Mouse (Mus musculus) thymus, adult 2 months (tissue): Measurements from ENCODE around the gene Rhpn2. TPM values are rescaled to one million over a fixed set of nuclear protein-coding genes. Genes with fewer than 3 reads are reported as not detected.

Experiments used
- DNase-seq: peaks from one replicate; pipeline ENCODE4 v3.0.0; 2021
- H3K27ac ChIP-seq: fragments of 200-500 bp; 2 replicates; pipeline ENCODE4 v1.5.1; 2012; ENCODE audit warnings: low read length, control low read depth; ENCODE audit not compliant: control insufficient read depth, insufficient read depth
- H3K27me3 ChIP-seq: fragments of 200-500 bp; 2 replicates; pipeline ENCODE4 v1.6.1; 2012; ENCODE audit warnings: mild to moderate bottlenecking, low read length, moderate library complexity, mixed read lengths; ENCODE audit not compliant: control insufficient read depth, insufficient read depth
- H3K36me3 ChIP-seq: fragments of 200-500 bp; 2 replicates; pipeline ENCODE4 v1.6.1; 2012; ENCODE audit warnings: mild to moderate bottlenecking, low read length, moderate library complexity; ENCODE audit not compliant: control insufficient read depth, insufficient read depth
- H3K4me1 ChIP-seq: fragments of 200-500 bp; replicated peaks from 2 replicates; pipeline ENCODE4 v1.6.1; 2012; ENCODE audit warnings: low read length; ENCODE audit not compliant: control insufficient read depth, insufficient read depth
- H3K4me3 ChIP-seq: fragments of 200-500 bp; 2 replicates; pipeline ENCODE4 v1.5.1; 2012; ENCODE audit warnings: mild to moderate bottlenecking, low read length, control low read depth, moderate library complexity; ENCODE audit not compliant: control insufficient read depth, insufficient read depth
- CTCF ChIP-seq: fragments of 200-500 bp; IDR thresholded peaks from 2 replicates; pipeline ENCODE4 v1.5.1; 2012; ENCODE audit warnings: mild to moderate bottlenecking, control low read depth, low read length, moderate library complexity, borderline replicate concordance; ENCODE audit not compliant: control insufficient read depth, poor library complexity, insufficient read depth; ENCODE audit errors: extremely low read depth
- POLR2A ChIP-seq: fragments of 200-500 bp; IDR thresholded peaks from 2 replicates; pipeline ENCODE4 v1.6.1; 2012; ENCODE audit warnings: mild to moderate bottlenecking, low read length, control low read depth, moderate library complexity; ENCODE audit not compliant: control insufficient read depth, poor library complexity, insufficient read depth; ENCODE audit errors: extremely low read depth
- WGBS: fragments of 180-500 bp; shearing (Covaris S2); methylation state at CpG from one replicate; pipeline ENCODE4 v1.1.7; 2018; 5-methylcytosine and 5-hydroxymethylcytosine counted together
- polyA plus RNA-seq: library from polyadenylated mRNA; depleted of rRNA; stranded (reverse); fragments of >200 nt; gene quantifications from 2 replicates; pipeline ENCODE4 v1.2.3, GENCODE M21; 2012

Gene Rhpn2
- polyA plus RNA-seq, 1 experiment: 1.3 TPM

DNA sequence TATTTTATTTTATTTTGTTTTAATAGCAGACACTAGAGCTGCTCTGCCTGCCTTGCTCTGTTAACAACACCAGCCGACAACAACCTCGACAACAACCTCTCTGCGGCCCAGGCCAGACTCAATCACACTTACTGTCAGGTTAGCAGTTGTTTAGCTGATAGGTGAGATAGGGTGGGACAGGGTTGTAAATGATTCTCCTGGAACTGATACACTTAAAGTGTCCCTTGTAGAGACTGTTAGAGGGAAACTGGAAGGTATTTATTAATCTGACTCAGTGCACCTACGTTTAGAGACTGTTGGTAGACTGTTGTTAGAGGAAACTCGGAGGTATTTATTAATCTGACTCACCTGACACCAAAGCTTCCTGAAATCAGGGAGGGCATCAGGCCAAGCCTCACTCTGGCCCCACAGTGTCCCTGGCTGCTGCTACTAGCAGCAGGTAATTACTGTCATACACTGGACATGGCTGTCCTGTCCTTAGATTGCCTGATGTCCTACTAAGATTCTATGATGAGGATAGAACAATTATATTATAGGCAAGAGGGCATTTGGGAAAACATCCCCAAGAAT lies 21.4 kb downstream of the Rhpn2 start:
- no peaks in the 10 kb centered on the region for H3K27me3 ChIP-seq
- H3K4me1 ChIP-seq: no peaks in the 10 kb centered on the region
- 63% methylated on average over 5 of the region's 5 CpGs for WGBS
- no peaks in the 10 kb centered on the region for H3K36me3 ChIP-seq
- no peak overlapping the region for H3K4me3 ChIP-seq
- no peak for DNase-seq
- no peak for TF ChIP-seq POLR2A
- no peak for TF ChIP-seq CTCF
- H3K27ac ChIP-seq: no peak overlapping the region

DNA sequence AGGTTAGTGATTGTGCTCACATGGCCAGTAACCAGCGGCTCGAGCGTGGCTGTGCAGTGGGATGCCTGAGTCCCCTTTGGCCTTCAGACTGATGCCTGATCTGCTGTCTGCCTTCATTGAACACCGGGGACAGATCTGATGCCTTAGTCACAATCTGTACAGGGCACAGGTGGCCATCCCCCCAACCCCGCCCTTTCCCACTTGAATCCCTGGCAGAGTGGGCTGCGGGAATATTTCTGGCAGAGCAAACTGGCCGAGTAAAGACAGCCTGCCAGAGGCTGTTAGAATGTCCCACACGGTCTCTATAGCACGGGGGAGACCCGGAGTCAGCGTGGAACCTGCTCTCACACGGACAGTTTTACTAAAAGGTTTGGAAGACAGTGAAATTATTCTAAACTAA lies 23.7 kb downstream of the Rhpn2 start:
- Histone ChIP-seq H3K4me3 (no peak overlapping the region), H3K4me1 (no peaks in the 10 kb centered on the region), H3K27ac (no peak overlapping the region), H3K27me3 (no peaks in the 10 kb centered on the region), H3K36me3 (no peaks in the 10 kb centered on the region)
- 95% methylated on average over 12 of the region's 12 CpGs for WGBS
- TF ChIP-seq POLR2A (no peak), CTCF (no peak)
- DNase-seq: no peak

DNA sequence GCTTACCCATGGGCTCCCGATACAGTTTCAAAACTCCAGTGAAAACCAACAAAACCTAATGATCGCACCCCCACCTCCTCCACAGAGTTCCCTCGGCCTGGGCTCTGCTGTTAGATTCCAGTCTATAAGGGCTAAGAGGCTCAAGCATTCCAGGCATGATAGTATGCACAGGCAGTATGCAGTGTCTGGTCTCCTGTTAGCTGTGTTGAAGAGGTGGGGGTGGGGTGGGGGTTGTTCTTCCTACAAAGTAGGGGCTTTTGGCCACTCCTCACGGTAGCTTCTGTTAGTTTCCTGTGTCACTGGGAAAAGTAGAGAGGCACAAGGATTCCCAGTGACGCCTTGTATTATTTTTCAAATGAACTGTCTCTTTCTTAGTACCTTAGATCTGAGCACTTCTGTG lies 28.3 kb downstream of the Rhpn2 start:
- Histone ChIP-seq H3K27me3 (no peaks in the 10 kb centered on the region), H3K27ac (no peak overlapping the region), H3K4me3 (no peak overlapping the region), H3K4me1 (no peaks in the 10 kb centered on the region), H3K36me3 (no peaks in the 10 kb centered on the region)
- no peak for TF ChIP-seq CTCF
- no peak for TF ChIP-seq POLR2A
- 86% methylated on average over 5 of the region's 5 CpGs for WGBS
- no peak for DNase-seq

DNA sequence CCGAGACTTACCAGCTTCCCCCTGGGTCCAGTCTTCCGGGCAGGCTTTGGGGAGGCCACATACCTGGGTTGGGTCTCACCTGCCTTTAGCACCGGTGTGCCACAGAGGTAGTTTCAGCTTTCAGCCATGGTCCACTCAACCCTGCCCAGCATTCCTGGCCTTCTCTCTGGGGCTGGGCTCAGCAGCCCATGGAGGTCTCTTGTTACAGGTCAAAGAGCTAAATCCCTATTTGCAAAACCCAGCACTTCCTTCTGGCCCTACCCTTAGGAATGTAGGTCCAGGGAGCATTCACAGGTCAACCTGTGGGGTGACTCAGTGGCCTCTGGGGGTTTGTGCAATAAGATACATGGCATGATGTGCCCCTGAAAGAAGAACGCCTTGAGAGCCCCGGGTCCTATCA lies 28.9 kb downstream of the Rhpn2 start:
- no peaks in the 10 kb centered on the region for H3K4me1 ChIP-seq
- no peaks in the 10 kb centered on the region for H3K27me3 ChIP-seq
- TF ChIP-seq POLR2A (no peak), CTCF (no peak)
- 85% methylated on average over 5 of the region's 5 CpGs for WGBS
- no peak overlapping the region for H3K27ac ChIP-seq
- no peak overlapping the region for H3K4me3 ChIP-seq
- no peaks in the 10 kb centered on the region for H3K36me3 ChIP-seq
- no peak for DNase-seq

DNA sequence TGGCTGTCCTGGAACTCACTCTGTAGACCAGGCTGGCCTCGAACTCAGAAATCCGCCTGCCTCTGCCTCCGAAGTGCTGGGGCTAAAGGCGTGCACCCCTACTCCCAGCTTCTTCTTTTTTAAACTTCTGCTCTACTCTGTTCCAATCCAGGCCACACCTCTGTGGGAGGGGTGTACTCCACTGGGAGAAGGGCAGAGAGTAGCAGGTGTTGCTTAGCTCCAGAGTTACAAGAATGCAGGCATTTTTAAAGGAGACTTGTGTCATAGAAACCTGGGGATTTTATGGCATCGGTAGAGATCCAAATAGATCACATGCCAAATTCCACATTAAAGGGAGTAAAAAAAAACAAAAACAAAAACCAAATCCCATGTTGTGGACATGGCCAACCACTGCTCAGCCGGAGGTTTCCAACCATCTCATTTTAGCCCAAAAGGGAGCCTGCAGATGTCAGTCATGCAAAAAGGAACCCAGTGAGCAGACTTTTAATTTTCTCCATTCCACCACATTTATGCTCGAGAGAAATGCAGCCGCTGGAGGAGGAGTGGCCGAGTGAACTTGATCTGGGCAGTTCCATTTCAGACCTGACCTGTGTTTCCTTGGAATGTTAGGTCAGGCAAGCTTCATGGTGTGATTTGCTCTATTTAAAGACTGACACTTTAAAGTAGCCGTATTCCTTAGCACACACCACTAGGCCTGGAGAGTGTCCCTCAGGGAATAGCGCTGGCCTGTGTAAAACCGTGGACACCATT lies 31.4 kb downstream of the Rhpn2 start:
- H3K27ac ChIP-seq: no peak overlapping the region
- WGBS: 81% methylated on average over 12 of the region's 12 CpGs
- DNase-seq: no peak
- H3K4me1 ChIP-seq: no peaks in the 10 kb centered on the region
- H3K4me3 ChIP-seq: no peak overlapping the region
- no peaks in the 10 kb centered on the region for H3K36me3 ChIP-seq
- TF ChIP-seq POLR2A: no peak
- H3K27me3 ChIP-seq: no peaks in the 10 kb centered on the region

DNA sequence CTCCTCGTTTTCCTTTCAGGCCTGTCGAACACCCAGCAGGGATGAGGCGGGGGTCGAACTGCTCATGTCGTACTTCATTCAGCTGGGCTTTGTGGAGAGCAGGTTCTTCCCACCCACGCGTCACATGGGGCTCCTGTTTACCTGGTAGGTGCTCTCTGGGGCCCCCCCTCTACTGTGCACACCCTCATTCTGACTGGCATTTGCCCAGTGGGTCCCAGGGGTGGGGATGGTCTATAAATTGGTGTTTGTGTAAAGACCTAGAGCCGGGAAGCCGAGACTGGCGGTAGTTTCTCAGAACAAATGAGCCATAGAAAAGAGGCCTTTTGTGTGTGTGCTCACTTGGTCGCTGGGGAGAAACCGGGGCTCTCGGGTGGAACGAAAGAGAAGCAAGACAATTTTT lies 37.1 kb downstream of the Rhpn2 start:
- DNase-seq: no peak
- H3K4me1 ChIP-seq: no peaks in the 10 kb centered on the region
- no peak overlapping the region for H3K4me3 ChIP-seq
- no peak for TF ChIP-seq POLR2A
- no peak for TF ChIP-seq CTCF
- H3K27me3 ChIP-seq: no peaks in the 10 kb centered on the region
- H3K36me3 ChIP-seq: no peaks in the 10 kb centered on the region
- no peak overlapping the region for H3K27ac ChIP-seq
- whole genome bisulfite sequencing: 88% methylated on average over 14 of the region's 14 CpGs

DNA sequence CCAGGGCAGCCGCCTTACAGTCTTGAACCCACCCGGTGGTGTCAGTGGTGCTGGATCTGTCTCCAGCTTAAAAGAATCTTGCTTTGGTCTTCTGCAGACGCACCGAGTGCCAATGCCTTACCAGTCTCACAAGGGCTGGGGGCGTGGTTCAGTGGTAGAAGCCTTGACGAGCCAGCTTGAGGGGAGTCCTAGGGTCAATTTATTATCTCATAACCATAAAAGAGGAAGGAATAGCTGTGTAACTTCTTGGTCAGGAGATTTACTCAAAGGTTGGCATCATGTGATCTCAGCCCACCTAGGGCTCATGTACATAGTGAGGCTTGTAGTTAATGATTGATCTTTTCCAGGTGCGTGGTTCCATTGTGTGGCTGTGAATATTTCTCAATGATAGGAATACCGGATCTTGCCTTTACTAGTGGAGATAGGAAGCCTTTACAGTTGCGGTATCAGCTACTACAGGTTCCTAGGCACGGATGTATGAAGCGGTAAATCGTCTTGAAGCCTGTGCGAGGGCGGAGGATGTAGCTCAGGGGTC lies 38.6 kb downstream of the Rhpn2 start:
- no peak for DNase-seq
- WGBS: 85% methylated on average over 14 of the region's 14 CpGs
- Histone ChIP-seq H3K4me3 (no peak overlapping the region), H3K36me3 (no peaks in the 10 kb centered on the region), H3K4me1 (no peaks in the 10 kb centered on the region), H3K27ac (no peak overlapping the region), H3K27me3 (no peaks in the 10 kb centered on the region)
- no peak for TF ChIP-seq CTCF
- TF ChIP-seq POLR2A: no peak
